Mouse (Mus musculus) left cerebral cortex, postnatal 14 days (tissue): ENCODE results near the gene Vps35. TPM values are rescaled to one million over a fixed set of nuclear protein-coding genes. Genes with fewer than 3 reads are reported as not detected.

ENCODE experiments used
- DNase-seq, 2 experiments: peaks; one replicate each; pipeline ENCODE4 v3.0.0; 2021 to 2022; ENCODE audit warnings: low spot score in 2 of 2, mixed read lengths in 1 of 2
- intact Hi-C: fragments of 180-260 bp; cut with DNase I; formaldehyde crosslinking; loops from one replicate; pipeline ENCODE4 v1.15.1; 2025
- total RNA-seq, 2 experiments: library from RNA; stranded (reverse); gene quantifications; 2 replicates each; pipeline ENCODE4 v1.2.3; 2021

Vps35 gene
- total RNA-seq, 2 experiments from 2014 or later = 142 to 149 TPM

DNA sequence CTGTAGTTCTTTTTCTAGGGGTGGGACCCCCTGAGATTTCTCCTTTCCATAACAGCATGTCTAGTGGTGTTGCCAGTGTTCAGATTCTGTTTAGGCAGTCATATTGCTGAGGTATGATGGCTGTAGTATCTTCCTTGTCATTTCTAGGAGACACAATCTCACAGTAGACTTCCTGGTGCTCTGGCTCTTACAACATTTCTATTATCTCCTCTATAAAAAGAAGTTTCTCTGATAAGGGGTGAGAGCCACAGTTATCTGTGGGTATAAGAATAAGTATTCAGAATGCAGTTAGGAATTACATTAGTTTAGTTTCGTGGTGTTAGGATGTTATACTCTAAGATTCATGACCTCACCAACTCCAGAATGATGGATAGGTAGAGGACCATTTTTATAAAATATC, 72.3 kb downstream of the Vps35 start:
- intact Hi-C loops = no loop called here
- DNase-seq = no peak

DNA sequence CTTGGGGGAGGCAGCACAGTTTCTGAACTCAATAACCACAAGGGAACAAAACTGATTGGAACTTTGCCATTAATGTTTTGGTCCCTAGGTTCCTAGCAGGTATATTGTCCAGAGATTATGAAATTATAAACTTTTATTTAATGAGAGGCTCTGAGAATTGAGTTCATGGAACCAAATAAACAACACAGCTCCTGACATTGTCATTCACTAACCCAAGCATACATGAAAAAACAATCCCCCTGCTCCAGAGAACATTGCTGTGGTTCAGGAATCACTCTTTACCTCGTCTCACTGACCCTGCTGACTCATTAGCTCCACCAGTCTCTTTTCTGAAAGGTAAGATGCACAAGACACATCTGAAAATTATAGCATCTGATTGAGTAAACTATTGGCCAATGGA, 73.9 kb downstream of the Vps35 start, which contains the start of gene Olfr371:
Gene Olfr371, plus strand, starts transcription at position 301 of the 400 bp plus-strand sequence.
- intact Hi-C loops = no loop called here
- DNase-seq = no peak

DNA sequence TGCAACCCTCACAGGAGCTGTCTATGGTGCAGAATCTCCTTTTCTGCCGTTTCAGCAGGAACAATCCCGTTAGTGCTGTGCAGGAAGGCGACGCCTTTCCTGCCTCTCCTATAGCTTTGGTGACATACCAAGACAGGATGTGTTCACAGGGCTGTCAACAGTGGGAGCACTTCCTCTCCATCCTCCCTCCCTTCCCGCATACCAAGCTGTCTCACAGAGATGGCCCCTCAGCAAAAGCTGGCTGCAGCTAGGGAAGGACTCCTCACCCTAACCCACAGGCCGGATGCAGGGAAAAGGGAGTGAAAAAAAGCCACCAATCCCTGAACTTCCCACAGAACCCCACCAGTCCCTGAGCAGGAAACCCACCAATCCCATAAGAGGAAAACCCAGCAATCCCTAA, 78.6 kb downstream of the Vps35 start:
- intact Hi-C loops = no loop called here
- DNase-seq = no peak

DNA sequence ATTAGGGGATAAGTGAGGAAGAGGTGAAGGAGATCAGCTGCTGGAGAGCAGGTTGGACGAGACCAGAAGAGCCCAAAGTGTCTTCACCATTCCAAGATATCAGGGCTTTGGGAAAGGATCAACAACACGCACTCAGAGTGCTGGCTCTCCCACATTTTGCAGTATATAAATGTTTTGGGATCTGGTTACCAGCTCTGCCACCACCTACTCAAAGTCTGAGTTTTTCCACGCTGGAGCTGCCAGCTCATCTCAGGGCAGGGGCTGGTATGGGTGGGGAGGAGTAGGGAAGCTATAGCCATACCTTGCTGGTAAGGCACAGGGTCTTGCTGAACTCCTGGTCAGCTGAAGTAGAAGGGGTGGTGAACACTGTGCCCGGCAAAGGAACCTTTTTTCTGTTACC, 79.4 kb downstream of the Vps35 start:
- DNase-seq = peak in 1 of 2 experiments; percentile 3
- intact Hi-C loops = no loop called here

Other genes starting within 250 kb of the Vps35 start
- gene Fbxw9, start 239.7 kb downstream of the Vps35 start, total RNA-seq = 10 to 100 TPM; 38.3 to 39.9 TPM
- not detected for gene Gm5741, start 231.8 kb downstream of the Vps35 start, total RNA-seq
- 10 to 100 TPM; 57.9 to 67.6 TPM for gene Dhps, start 228.0 kb downstream of the Vps35 start, total RNA-seq
- 10 to 100 TPM; 52.7 to 53.5 TPM for gene Wdr83os, start 219.1 kb downstream of the Vps35 start, total RNA-seq
- gene Wdr83, start 218.5 kb downstream of the Vps35 start, total RNA-seq = 10 to 100 TPM; 27.5 to 36.1 TPM
- gene Man2b1, start 216.5 kb downstream of the Vps35 start, total RNA-seq = 10 to 100 TPM; 42.6 to 42.9 TPM
- 1 to 10 TPM; 5.8 to 6.0 TPM for gene Zfp791, start 176.7 kb downstream of the Vps35 start, total RNA-seq
- not detected for gene Cks1brt, start 147.9 kb downstream of the Vps35 start, total RNA-seq
- gene Olfr371, start 73.8 kb downstream of the Vps35 start, total RNA-seq = not detected
- gene Orc6, start 170 bp downstream of the Vps35 start, total RNA-seq = 10 to 100 TPM; 33.2 TPM
- 1 to 10 TPM; 1.9 to 3.5 TPM for gene Mylk3, start 86.5 kb upstream of the Vps35 start, total RNA-seq
- 10 to 100 TPM; 14.9 to 17.6 TPM for gene 4921524J17Rik, start 133.0 kb upstream of the Vps35 start, total RNA-seq
- gene Gpt2, start 192.8 kb upstream of the Vps35 start, total RNA-seq = 10 to 100 TPM; 50.3 to 70.2 TPM